Mouse (Mus musculus): ENCODE measurements at regions not wholly inside any gene's neighbourhood (a gene's known extent, or its start where the extent isn't known, plus 50 kb on each side); places are given as distances from the start of the nearest gene placed in this dataset.
A peak's percentile ranks its signal among the peaks of the same experiment; 100 is the strongest.

- no peak for ATAC-seq
Measured at GRCm38 (mm10) chr14:76671023-76671422, 114.3 kb upstream of the Serp2 start.

- ATAC-seq = no peak
Measured at GRCm38 (mm10) chr14:76665754-76666371, 109.2 kb upstream of the Serp2 start.

- peak; percentile 61 for ATAC-seq
Measured at GRCm38 (mm10) chr14:76664586-76665508, 108.2 kb upstream of the Serp2 start.

- ATAC-seq = no peak
Measured at GRCm38 (mm10) chr14:76663816-76664215, 107.1 kb upstream of the Serp2 start.

GRCm38 (mm10) chr14:76662871-76663270 lies 106.2 kb upstream of the Serp2 start:
- no peak for ATAC-seq

GRCm38 (mm10) chr14:76660906-76661305 lies 104.2 kb upstream of the Serp2 start:
- no peak for ATAC-seq

- no peak for ATAC-seq
Measured at GRCm38 (mm10) chr14:76658952-76659502, 102.3 kb upstream of the Serp2 start.

- no peak for ATAC-seq
Measured at GRCm38 (mm10) chr14:76657784-76658610, 101.3 kb upstream of the Serp2 start.

- ATAC-seq = no peak
Measured at GRCm38 (mm10) chr14:76657375-76657774, 100.7 kb upstream of the Serp2 start.

- ATAC-seq = no peak
Measured at GRCm38 (mm10) chr14:76652356-76653126, 95.9 kb upstream of the Serp2 start.

GRCm38 (mm10) chr14:76651096-76651495 lies 94.4 kb upstream of the Serp2 start:
- ATAC-seq = no peak

GRCm38 (mm10) chr14:76649927-76650326 lies 93.2 kb upstream of the Serp2 start:
- ATAC-seq = no peak

- ATAC-seq = no peak
Measured at GRCm38 (mm10) chr14:76644716-76645115, 88.0 kb upstream of the Serp2 start.

GRCm38 (mm10) chr14:76641752-76642529 lies 85.3 kb upstream of the Serp2 start:
- no peak for ATAC-seq

GRCm38 (mm10) chr14:76633170-76633569 lies 76.5 kb upstream of the Serp2 start:
- no peak for ATAC-seq

- ATAC-seq = no peak
Measured at GRCm38 (mm10) chr14:76632763-76633162, 76.1 kb upstream of the Serp2 start.

- no peak for ATAC-seq
Measured at GRCm38 (mm10) chr14:76631740-76632139, 75.1 kb upstream of the Serp2 start.

- no peak for ATAC-seq
Measured at GRCm38 (mm10) chr14:76631181-76631580, 74.5 kb upstream of the Serp2 start.

- no peak for ATAC-seq
Measured at GRCm38 (mm10) chr14:76629913-76630478, 73.3 kb upstream of the Serp2 start.

GRCm38 (mm10) chr14:76628182-76628892 lies 71.6 kb upstream of the Serp2 start:
- no peak for ATAC-seq
